ENCODE assay signal across 8 mouse cellular contexts in genomic region chr13:64129616-64130375, GRCm38 (mm10). TPM values are rescaled to one million over a fixed set of nuclear protein-coding genes. Genes with fewer than 3 reads are reported as not detected.
A peak's percentile ranks its signal among the peaks of the same experiment; 100 is the strongest.
DNase-seq lines count a peak whose midpoint lies in the region; ATAC-seq and TF ChIP-seq lines count a peak whose summit lies in the region.

No protein-coding gene starts in this region.

- H3K27ac ChIP-seq in forebrain, embryonic 12.5 days: no peak overlapping the region
- peak overlapping the region; percentile 87 for H3K27ac ChIP-seq in hindbrain, embryonic 10.5 days

- H3K79me2 ChIP-seq in C2C12 (ENCODE audit: control insufficient read depth, insufficient read depth): no peaks in the 10 kb centered on the region

- H3K27me3 ChIP-seq in C2C12 (ENCODE audit: control insufficient read depth, insufficient read depth, insufficient read length): no peaks in the 10 kb centered on the region
- 0 out of 2 replicates have a peak, but pooled peaks cover 3% of the 10 kb centered on the region for H3K27me3 ChIP-seq in forebrain, embryonic 12.5 days
- H3K27me3 ChIP-seq in hindbrain, embryonic 10.5 days (ENCODE audit: insufficient read depth, poor library complexity, severe bottlenecking): no peaks in the 10 kb centered on the region

- peak overlapping the region; percentile 54; the same call in 1 of the 2 replicates for H3K9ac ChIP-seq in forebrain, embryonic 12.5 days

- peaks cover 6% of the 10 kb centered on the region; the same call in 1 of the 2 replicates for H3K4me1 ChIP-seq in forebrain, embryonic 12.5 days
- peaks cover 24% of the 10 kb centered on the region for H3K4me1 ChIP-seq in hindbrain, embryonic 10.5 days (replicated peaks)

- DNase-seq in adrenal gland, adult 18-20 months (ENCODE audit: low spot score in 2 of 2): peak; percentile 42 to 49
- DNase-seq in hindbrain, embryonic 10.5 days (ENCODE audit: low spot score): peak; percentile 38
- DNase-seq in layer of hippocampus, adult 9-11 months: peak; percentile 18
- peak; percentile 78 for DNase-seq in lung, postnatal 36 days
- peak; percentile 59 for DNase-seq in ovary, postnatal 36 days (ENCODE audit: low spot score)
- peak; percentile 70 for DNase-seq in thymus, postnatal 4 days

- WGBS in forebrain, embryonic 12.5 days: 42% methylated on average over 15 of the region's 15 CpGs
- 47% methylated on average over 15 of the region's 15 CpGs for WGBS in hindbrain, embryonic 10.5 days

- H3K4me2 ChIP-seq in forebrain, embryonic 12.5 days: peak overlapping the region; percentile 72

- peak; percentile 31 for TF ChIP-seq CTCF in C2C12 (IDR thresholded peaks at IDR 0.05; ENCODE audit: control insufficient read depth, insufficient read depth, insufficient read length)

- ATAC-seq in forebrain, embryonic 12.5 days (ENCODE audit: low FRiP score): no peak

- no peaks in the 10 kb centered on the region for H3K79me3 ChIP-seq in C2C12 (ENCODE audit: low read depth)

- H3K9me3 ChIP-seq in forebrain, embryonic 12.5 days: no peaks in the 10 kb centered on the region
- no peaks in the 10 kb centered on the region for H3K9me3 ChIP-seq in hindbrain, embryonic 10.5 days

- no peak overlapping the region for H3ac ChIP-seq in C2C12 (ENCODE audit: control insufficient read depth, insufficient read length, low read depth)

- peaks cover 21% of the 10 kb centered on the region for H3K36me3 ChIP-seq in C2C12 (ENCODE audit: control insufficient read depth, insufficient read depth)
- H3K36me3 ChIP-seq in forebrain, embryonic 12.5 days (replicated peaks): peaks cover 18% of the 10 kb centered on the region
- H3K36me3 ChIP-seq in hindbrain, embryonic 10.5 days: peaks cover 36% of the 10 kb centered on the region

- peak overlapping the region; percentile 34 for H3K4me3 ChIP-seq in C2C12 (ENCODE audit: insufficient read depth, poor library complexity, severe bottlenecking)
- H3K4me3 ChIP-seq in forebrain, embryonic 12.5 days (replicated peaks): peak overlapping the region; percentile 49
- peak overlapping the region; percentile 62 for H3K4me3 ChIP-seq in hindbrain, embryonic 10.5 days

TF ChIP-seq in C2C12, 6 proteins besides CTCF, POLR2A, EP300 and RAD21:
- no peak for TF ChIP-seq USF1 (IDR thresholded peaks at IDR 0.05; ENCODE audit: low read depth)
- TF ChIP-seq CEBPB (IDR thresholded peaks at IDR 0.05; ENCODE audit: low read depth): no peak
- TF ChIP-seq MAX (IDR thresholded peaks at IDR 0.05): no peak
- no peak for TF ChIP-seq MYOG (IDR thresholded peaks at IDR 0.05; ENCODE audit: control insufficient read depth, extremely low read depth, insufficient read length)
- no peak for TF ChIP-seq MYOD1 (IDR thresholded peaks at IDR 0.05; ENCODE audit: control insufficient read depth, insufficient read length, low read depth)
- TF ChIP-seq FOSL1 (IDR thresholded peaks at IDR 0.05; ENCODE audit: insufficient read depth, low read length, poor library complexity, severe bottlenecking): no peak

RNA-seq across cellular contexts. Expression of gene Slc35d2, which starts 0.6 kb away (rescaled TPM):
- polyA plus RNA-seq in C2C12 (2012; fragmentation: generic; extraction: Trizol): 2.1 TPM
- 1 to 10 TPM; 4.3 to 7.7 TPM for total RNA-seq in adrenal gland, adult 18-20 months (2021)
- 1.3 and 1.9 TPM in 2 replicates for polyA plus RNA-seq in forebrain, embryonic 12.5 days (2016; fragmentation: Nextera tagmentation; extraction: Ambion mirVana)
- polyA plus RNA-seq in hindbrain, embryonic 10.5 days (2016; fragmentation: Nextera tagmentation; extraction: Ambion mirVana): 5.5 and 6.9 TPM in 2 replicates

RNA-seq across cellular contexts. Expression of gene Zfp367, which starts 23.2 kb away (rescaled TPM):
- polyA plus RNA-seq in C2C12 (2012; fragmentation: generic; extraction: Trizol): 7.1 TPM
- total RNA-seq in adrenal gland, adult 18-20 months (2021): 10 to 100 TPM; 20.9 to 23.5 TPM
- polyA plus RNA-seq in forebrain, embryonic 12.5 days (2016; fragmentation: Nextera tagmentation; extraction: Ambion mirVana): 27.9 and 29.3 TPM in 2 replicates
- 12.5 and 17.1 TPM in 2 replicates for polyA plus RNA-seq in hindbrain, embryonic 10.5 days (2016; fragmentation: Nextera tagmentation; extraction: Ambion mirVana)

RNA-seq across cellular contexts. Expression of gene Habp4, which starts 31.8 kb away (rescaled TPM):
- 19.1 TPM for polyA plus RNA-seq in C2C12 (2012; fragmentation: generic; extraction: Trizol)
- 10 to 100 TPM; 28.5 to 30.2 TPM for total RNA-seq in adrenal gland, adult 18-20 months (2021)
- 20.0 and 20.6 TPM in 2 replicates for polyA plus RNA-seq in forebrain, embryonic 12.5 days (2016; fragmentation: Nextera tagmentation; extraction: Ambion mirVana)
- polyA plus RNA-seq in hindbrain, embryonic 10.5 days (2016; fragmentation: Nextera tagmentation; extraction: Ambion mirVana): 20.2 and 24.2 TPM in 2 replicates

RNA-seq across cellular contexts. Expression of gene Hsd17b3, which starts 40.8 kb away (rescaled TPM):
- polyA plus RNA-seq in C2C12 (2012; fragmentation: generic; extraction: Trizol): not detected
- 1 to 10 TPM in 1 of 2 experiments, under 1 TPM in 1; 0.74 to 2.2 TPM for total RNA-seq in adrenal gland, adult 18-20 months (2021)
- polyA plus RNA-seq in forebrain, embryonic 12.5 days (2016; fragmentation: Nextera tagmentation; extraction: Ambion mirVana): not detected in 2 replicates
- not detected in 2 replicates for polyA plus RNA-seq in hindbrain, embryonic 10.5 days (2016; fragmentation: Nextera tagmentation; extraction: Ambion mirVana)

Comparison
In these comparisons a context has a peak if more than half of its experiments do, and no peak if none do; other contexts are left out.
1. DNase-seq: peak in every context shown above with its lines; median percentile 78 in lung, postnatal 36 days; 70 in thymus, postnatal 4 days; 59 in ovary, postnatal 36 days; 46 in adrenal gland, adult 18-20 months; 38 in hindbrain, embryonic 10.5 days; 18 in layer of hippocampus, adult 9-11 months.